In genomic region chr9:27518031-27518430, GRCm38 (mm10) we compare ENCODE assay signal across 14 mouse cellular contexts.
"Had no signal": no experiment of that assay in that cellular context is flagged by ENCODE, and none has a peak within 500 bp of the region (broad histone marks: within the 10 kb centered on the region; RNA-seq: fewer than 3 reads in every experiment).

No protein-coding gene starts in this region.

- ATAC-seq: liver, postnatal 0 days had no signal

- H3K27ac ChIP-seq: limb, embryonic 12.5 days; liver, embryonic 13.5 days; lung, embryonic 15.5 days; macrophage had no signal

- H3K9me3 ChIP-seq: limb, embryonic 12.5 days; liver, embryonic 13.5 days; lung, embryonic 15.5 days had no signal

- H3K36me3 ChIP-seq: limb, embryonic 12.5 days; liver, embryonic 13.5 days; lung, embryonic 15.5 days had no signal

- H3K4me3 ChIP-seq: limb, embryonic 12.5 days; liver, embryonic 13.5 days; lung, embryonic 15.5 days; megakaryocyte, embryonic 14.5 days had no signal

- H3K9ac ChIP-seq: limb, embryonic 12.5 days; liver, embryonic 13.5 days; liver, postnatal 0 days; lung, embryonic 15.5 days had no signal

- H3K4me2 ChIP-seq: limb, embryonic 12.5 days; liver, embryonic 13.5 days; lung, embryonic 15.5 days; midbrain, embryonic 11.5 days had no signal

- H3K4me1 ChIP-seq: liver, embryonic 13.5 days; lung, embryonic 15.5 days had no signal

- DNase-seq: kidney, adult 8-10 months; kidney, postnatal 25 days; liver; liver, embryonic 13.5 days; liver, postnatal 0 days; lung, postnatal 14 days; right cerebral cortex, postnatal 14 days; thymus, adult 2 months; thymus, postnatal 25 days had no signal

- H3K27me3 ChIP-seq: liver, embryonic 13.5 days; lung, embryonic 15.5 days had no signal
